Mouse (Mus musculus): ENCODE measurements at regions not wholly inside any gene's neighbourhood (a gene's known extent, or its start where the extent isn't known, plus 50 kb on each side); places are given as distances from the start of the nearest gene placed in this dataset.
"Not testable (repeated sequence)": the region's sequence is repeated elsewhere in the genome, so short reads cannot be mapped to it uniquely, and the experiment has no call there.

GRCm38 (mm10) chr14:110934816-110935215 is 179.9 kb upstream of the Slitrk6 start:
- no peak for DNase-seq (ENCODE audit: low spot score)

GRCm38 (mm10) chr14:110921989-110922388 is 167.0 kb upstream of the Slitrk6 start:
- no peak for DNase-seq (ENCODE audit: low spot score)

GRCm38 (mm10) chr14:110913341-110913740 is 158.4 kb upstream of the Slitrk6 start:
- DNase-seq (ENCODE audit: low spot score): peak; percentile 4

- DNase-seq (ENCODE audit: low spot score): no peak
Measured at GRCm38 (mm10) chr14:110892865-110893264, 137.9 kb upstream of the Slitrk6 start.

- DNase-seq (ENCODE audit: low spot score): no peak
Measured at GRCm38 (mm10) chr14:110871339-110871738, 116.4 kb upstream of the Slitrk6 start.

GRCm38 (mm10) chr14:110824642-110825041 is 69.7 kb upstream of the Slitrk6 start:
- DNase-seq (ENCODE audit: low spot score): peak; percentile 43

- DNase-seq (ENCODE audit: low spot score): not testable (repeated sequence)
Measured at GRCm38 (mm10) chr14:110822174-110822573, 67.2 kb upstream of the Slitrk6 start.
